Mouse (Mus musculus) liver, embryonic 16.5 days (tissue): Measurements from ENCODE around the gene Brd3os. TPM values are rescaled to one million over a fixed set of nuclear protein-coding genes. Genes with fewer than 3 reads are reported as not detected.

ENCODE experiments used
- ATAC-seq: fragments of 200-750 bp; cut with Nextera tagmentation; 2 replicates; pipeline ENCODE4 v1.8.0; 2017; ENCODE audit warnings: low read depth, mild to moderate bottlenecking, moderate number of reproducible peaks, moderate library complexity
- H3K27ac ChIP-seq: fragments of 300-500 bp; sonication (generic); 2 replicates; pipeline ENCODE4 v1.5.1; 2014; ENCODE audit warnings: mild to moderate bottlenecking, low read length
- H3K27me3 ChIP-seq: fragments of 300-500 bp; sonication (generic); 2 replicates; pipeline ENCODE4 v1.6.1; 2014; ENCODE audit warnings: low read depth, low read length, mixed read lengths; ENCODE audit not compliant: control insufficient read depth, insufficient read depth
- H3K36me3 ChIP-seq: fragments of 300-500 bp; sonication (generic); 2 replicates; pipeline ENCODE4 v1.6.1; 2014; ENCODE audit warnings: mild to moderate bottlenecking; ENCODE audit not compliant: control insufficient read depth, insufficient read depth
- H3K4me1 ChIP-seq: fragments of 300-500 bp; sonication (generic); 2 replicates; pipeline ENCODE4 v1.6.1; 2014; ENCODE audit warnings: low read depth, low read length, mixed read lengths; ENCODE audit not compliant: control insufficient read depth
- H3K4me2 ChIP-seq: fragments of 300-500 bp; sonication (generic); 2 replicates; pipeline ENCODE4 v1.6.1; 2014; ENCODE audit warnings: low read depth, low read length, mixed read lengths
- H3K4me3 ChIP-seq: fragments of 300-500 bp; sonication (generic); 2 replicates; pipeline ENCODE4 v1.5.1; 2014; ENCODE audit warnings: low read depth, mild to moderate bottlenecking, low read length
- H3K9ac ChIP-seq: fragments of 300-500 bp; sonication (generic); 2 replicates; pipeline ENCODE4 v1.6.1; 2014; ENCODE audit warnings: low read depth, low read length
- H3K9me3 ChIP-seq: fragments of 300-500 bp; sonication (generic); replicated peaks from 2 replicates; pipeline ENCODE4 v1.6.1; 2016; ENCODE audit warnings: low read length; ENCODE audit not compliant: control insufficient read depth
- WGBS: fragments of 180-500 bp; shearing (Covaris S2); extraction: QIAGEN DNeasy Blood & Tissue Kit; methylation state at CpG from one replicate; pipeline ENCODE4 v1.1.7; 2014; ENCODE audit not compliant: insufficient replicate concordance; 5-methylcytosine and 5-hydroxymethylcytosine counted together
- polyA plus RNA-seq: library from polyadenylated mRNA; unstranded; fragments of >200 nt; fragmentation: Nextera tagmentation; extraction: Ambion mirVana; gene quantifications from 2 replicates; pipeline ENCODE4 v1.2.1, GENCODE M21; 2015

Brd3os gene
- polyA plus RNA-seq, 1 experiment from 2014 or later: 0.67 TPM

DNA sequence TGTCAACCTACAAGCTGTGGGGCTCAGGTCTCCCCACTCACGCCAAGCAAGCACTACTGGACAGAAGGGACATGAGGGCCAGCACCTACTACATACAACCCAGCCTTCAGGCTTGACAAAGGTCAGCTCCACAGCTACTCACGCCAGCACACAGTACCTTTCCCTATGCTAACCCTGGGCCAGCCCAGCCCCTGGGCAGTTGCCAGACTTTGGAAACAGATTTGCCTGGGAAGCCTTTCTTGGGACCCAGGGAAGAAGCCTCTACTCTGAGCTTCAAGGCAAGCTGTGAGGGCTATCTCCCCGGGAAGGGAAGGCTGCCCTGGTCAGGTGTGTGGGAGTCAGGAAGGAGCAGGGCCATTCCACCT, 27.8 kb downstream of the Brd3os start:
- peak overlapping the region; percentile 21 for H3K4me2 ChIP-seq
- no peaks in the 10 kb centered on the region for H3K27me3 ChIP-seq
- no peaks in the 10 kb centered on the region for H3K9me3 ChIP-seq
- H3K9ac ChIP-seq: peak overlapping the region; percentile 31
- H3K4me3 ChIP-seq: no peak overlapping the region
- H3K4me1 ChIP-seq: peaks cover 63% of the 10 kb centered on the region
- H3K27ac ChIP-seq: peak overlapping the region; percentile 84
- peak; percentile 35; the same call in 1 of the 2 replicates for ATAC-seq
- 42% methylated on average over 3 of the region's 3 CpGs for WGBS
- no peaks in the 10 kb centered on the region for H3K36me3 ChIP-seq

GRCm38 (mm10) chr2:27470535-27470934, 28.4 kb downstream of the Brd3os start:
- Histone ChIP-seq H3K4me2 (peak overlapping the region; percentile 21), H3K9ac (peak overlapping the region; percentile 35), H3K9me3 (no peaks in the 10 kb centered on the region), H3K4me1 (peaks cover 63% of the 10 kb centered on the region), H3K27me3 (no peaks in the 10 kb centered on the region), H3K4me3 (no peak overlapping the region), H3K36me3 (no peaks in the 10 kb centered on the region), H3K27ac (peak overlapping the region; percentile 84)
- 29% methylated on average over 2 of the region's 2 CpGs for WGBS
- ATAC-seq: peak; percentile 43

- H3K4me1 ChIP-seq: peaks cover 61% of the 10 kb centered on the region
- H3K9me3 ChIP-seq: no peaks in the 10 kb centered on the region
- no peak overlapping the region for H3K4me3 ChIP-seq
- H3K27ac ChIP-seq: peak overlapping the region; percentile 84
- ATAC-seq: no peak
- H3K4me2 ChIP-seq: peak overlapping the region; percentile 21; the same call in 1 of the 2 replicates
- H3K27me3 ChIP-seq: no peaks in the 10 kb centered on the region
- H3K9ac ChIP-seq: peak overlapping the region; percentile 35
- H3K36me3 ChIP-seq: no peaks in the 10 kb centered on the region
Measured at GRCm38 (mm10) chr2:27471170-27471584, 29.1 kb downstream of the Brd3os start.

DNA sequence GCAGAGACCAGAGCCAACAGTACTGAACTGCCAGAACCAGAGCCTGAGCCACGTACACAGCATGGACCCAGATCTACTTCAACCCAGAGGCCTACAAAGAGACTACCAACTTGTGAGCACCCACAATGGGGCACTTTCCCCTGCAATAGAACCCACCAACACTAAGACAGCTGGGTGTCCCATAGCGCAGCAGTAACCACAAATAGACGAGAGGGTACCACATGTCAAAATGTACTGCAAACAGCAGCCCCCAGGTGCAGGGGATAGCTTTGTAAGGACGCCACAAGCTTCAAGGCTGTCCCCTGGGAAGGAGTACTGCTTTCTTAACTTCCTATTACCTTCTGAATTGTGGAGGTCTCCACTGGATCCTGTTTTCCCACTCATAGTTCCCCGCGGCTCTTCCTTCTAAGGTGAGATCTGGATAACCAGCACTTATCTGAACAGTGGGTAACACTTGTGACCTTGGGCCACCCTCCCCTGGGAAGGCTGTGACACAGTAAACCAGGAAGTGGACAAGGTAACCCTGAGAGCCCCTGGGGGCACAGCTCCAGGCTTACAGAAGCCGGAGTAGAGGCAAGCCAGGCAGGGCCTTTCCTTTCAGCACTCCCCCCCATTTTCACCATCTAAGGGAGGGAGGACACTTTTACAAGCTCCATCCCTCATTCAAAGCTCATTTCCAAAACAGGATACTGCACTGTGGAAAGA, 31.1 kb downstream of the Brd3os start:
- peak overlapping the region; percentile 86 for H3K9ac ChIP-seq
- H3K9me3 ChIP-seq: no peaks in the 10 kb centered on the region
- ATAC-seq: no peak
- peak overlapping the region; percentile 89 for H3K4me2 ChIP-seq
- peak overlapping the region; percentile 80 for H3K4me3 ChIP-seq
- H3K27me3 ChIP-seq: no peaks in the 10 kb centered on the region
- no peaks in the 10 kb centered on the region for H3K36me3 ChIP-seq
- WGBS: 45% methylated on average over 7 of the region's 7 CpGs
- H3K4me1 ChIP-seq: peaks cover 64% of the 10 kb centered on the region
- peak overlapping the region; percentile 28 for H3K27ac ChIP-seq

GRCm38 (mm10) chr2:27473911-27474310, 31.8 kb downstream of the Brd3os start:
- H3K9me3 ChIP-seq: no peaks in the 10 kb centered on the region
- peak overlapping the region; percentile 89 for H3K4me2 ChIP-seq
- 38% methylated on average over 4 of the region's 4 CpGs for whole genome bisulfite sequencing
- no peak for ATAC-seq
- H3K36me3 ChIP-seq: no peaks in the 10 kb centered on the region
- peak overlapping the region; percentile 24 for H3K27ac ChIP-seq
- peak overlapping the region; percentile 80 for H3K4me3 ChIP-seq
- peak overlapping the region; percentile 86 for H3K9ac ChIP-seq
- peaks cover 61% of the 10 kb centered on the region for H3K4me1 ChIP-seq
- no peaks in the 10 kb centered on the region for H3K27me3 ChIP-seq

DNA sequence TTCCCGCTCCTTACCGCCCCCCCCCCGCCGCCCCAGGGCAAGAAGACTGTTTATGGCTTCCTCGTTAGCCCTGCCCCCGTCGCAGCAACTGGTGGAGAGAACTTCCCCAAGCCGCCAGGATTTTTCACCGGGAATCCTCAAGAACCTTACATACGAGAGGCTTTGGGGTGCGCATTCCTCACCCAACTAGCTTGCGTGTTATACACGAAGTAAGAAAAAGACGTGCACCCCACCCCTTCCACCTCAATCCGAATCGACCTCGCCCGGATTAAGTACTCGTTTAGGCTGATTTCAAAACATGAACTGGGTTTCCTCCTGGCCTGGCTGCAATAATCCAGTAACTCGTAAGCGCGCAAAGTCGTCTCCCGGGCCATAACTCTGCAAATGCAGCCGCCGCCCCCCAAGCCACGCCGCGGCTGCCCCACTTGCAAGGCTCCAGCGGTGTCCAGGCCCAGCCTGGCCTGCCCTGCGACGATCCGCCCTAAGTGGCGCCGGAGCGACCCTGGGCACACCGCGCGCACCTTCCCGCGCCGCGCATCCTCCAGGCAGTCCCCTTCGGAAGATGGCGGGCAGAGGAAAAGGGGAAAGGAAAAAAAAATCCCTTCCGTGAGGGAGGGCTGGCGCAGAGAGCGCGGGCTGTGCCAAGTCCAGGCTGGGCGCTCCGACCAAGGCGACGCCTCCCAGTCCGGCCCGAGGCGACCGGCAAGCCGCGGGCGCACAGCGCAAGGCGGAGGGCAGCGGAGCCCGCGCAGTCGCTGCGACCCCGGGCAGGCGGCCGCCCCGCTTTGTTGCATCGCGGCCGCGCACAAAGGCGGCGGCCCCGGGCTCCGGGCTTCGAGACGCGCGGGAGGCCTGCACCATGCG, 32.7 kb downstream of the Brd3os start:
- peak; percentile 7; the same call in 1 of the 2 replicates for ATAC-seq
- peaks cover 54% of the 10 kb centered on the region for H3K4me1 ChIP-seq
- H3K27ac ChIP-seq: peak overlapping the region; percentile 96
- peak overlapping the region; percentile 89 for H3K4me2 ChIP-seq
- H3K27me3 ChIP-seq: no peaks in the 10 kb centered on the region
- no peaks in the 10 kb centered on the region for H3K36me3 ChIP-seq
- H3K4me3 ChIP-seq: peak overlapping the region; percentile 80
- WGBS: under 1% methylated on average over 84 of the region's 84 CpGs
- H3K9me3 ChIP-seq: no peaks in the 10 kb centered on the region
- peak overlapping the region; percentile 86 for H3K9ac ChIP-seq

- H3K4me2 ChIP-seq: peak overlapping the region; percentile 89
- under 1% methylated on average over 68 of the region's 96 CpGs for WGBS
- peaks cover 46% of the 10 kb centered on the region for H3K4me1 ChIP-seq
- ATAC-seq: peak; percentile 93
- H3K27me3 ChIP-seq: no peaks in the 10 kb centered on the region
- H3K9ac ChIP-seq: peak overlapping the region; percentile 86
- no peaks in the 10 kb centered on the region for H3K36me3 ChIP-seq
- H3K9me3 ChIP-seq: no peaks in the 10 kb centered on the region
- peak overlapping the region; percentile 80 for H3K4me3 ChIP-seq
- peak overlapping the region; percentile 96 for H3K27ac ChIP-seq
Measured at GRCm38 (mm10) chr2:27475495-27476302, 33.6 kb downstream of the Brd3os start.

GRCm38 (mm10) chr2:27476303-27477192, 34.4 kb downstream of the Brd3os start:
- Histone ChIP-seq H3K27ac (peak overlapping the region; percentile 96), H3K9ac (peak overlapping the region; percentile 86), H3K27me3 (no peaks in the 10 kb centered on the region), H3K4me3 (peak overlapping the region; percentile 80), H3K4me1 (peaks cover 37% of the 10 kb centered on the region), H3K36me3 (no peaks in the 10 kb centered on the region), H3K4me2 (peak overlapping the region; percentile 89), H3K9me3 (no peaks in the 10 kb centered on the region)
- 33% methylated on average over 11 of the region's 11 CpGs for WGBS
- no peak for ATAC-seq
